Mouse (Mus musculus) neural tube, embryonic 15.5 days (tissue): ENCODE data around the gene Lst1. TPM values are rescaled to one million over a fixed set of nuclear protein-coding genes. Genes with fewer than 3 reads are reported as not detected.

Source experiments
- ATAC-seq: fragments of 200-750 bp; cut with Nextera tagmentation; 2 replicates; pipeline ENCODE4 v1.8.0; 2017; ENCODE audit warnings: mild to moderate bottlenecking, moderate TSS enrichment, moderate library complexity; ENCODE audit not compliant: low FRiP score
- H3K27ac ChIP-seq: fragments of 300-500 bp; sonication (generic); replicated peaks from 2 replicates; pipeline ENCODE4 v1.5.1; 2015; ENCODE audit warnings: mild to moderate bottlenecking, inconsistent platforms
- H3K27me3 ChIP-seq: fragments of 300-500 bp; sonication (generic); replicated peaks from 2 replicates; pipeline ENCODE4 v1.6.1; 2015; ENCODE audit warnings: inconsistent platforms
- H3K36me3 ChIP-seq: fragments of 300-500 bp; sonication (generic); 2 replicates; pipeline ENCODE4 v1.6.1; 2015; ENCODE audit warnings: inconsistent platforms
- H3K4me1 ChIP-seq: fragments of 300-500 bp; sonication (generic); 2 replicates; pipeline ENCODE4 v1.6.1; 2015; ENCODE audit warnings: inconsistent platforms
- H3K4me2 ChIP-seq: fragments of 300-500 bp; sonication (generic); 2 replicates; pipeline ENCODE4 v1.6.1; 2015; ENCODE audit warnings: inconsistent platforms, mild to moderate bottlenecking, moderate library complexity
- H3K4me3 ChIP-seq: fragments of 300-500 bp; sonication (generic); replicated peaks from 2 replicates; pipeline ENCODE4 v1.5.1; 2015; ENCODE audit warnings: mild to moderate bottlenecking, inconsistent platforms
- H3K9ac ChIP-seq: fragments of 300-500 bp; sonication (generic); replicated peaks from 2 replicates; pipeline ENCODE4 v1.6.1; 2015; ENCODE audit warnings: mild to moderate bottlenecking, inconsistent platforms
- H3K9me3 ChIP-seq: fragments of 300-500 bp; sonication (generic); replicated peaks from 2 replicates; pipeline ENCODE4 v1.6.1; 2016; ENCODE audit warnings: inconsistent platforms
- WGBS: fragments of 180-500 bp; shearing (Covaris S2); methylation state at CpG from one replicate; pipeline ENCODE4 v1.1.7; 2015; ENCODE audit warnings: mixed read lengths; 5-methylcytosine and 5-hydroxymethylcytosine counted together
- polyA plus RNA-seq: library from polyadenylated mRNA; unstranded; fragments of >200 nt; fragmentation: Nextera tagmentation; extraction: Ambion mirVana; gene quantifications from 2 replicates; pipeline ENCODE4 v1.2.1, GENCODE M21; 2015

The Lst1 gene
- polyA plus RNA-seq, 1 experiment from 2014 or later, result 8.3 TPM

DNA sequence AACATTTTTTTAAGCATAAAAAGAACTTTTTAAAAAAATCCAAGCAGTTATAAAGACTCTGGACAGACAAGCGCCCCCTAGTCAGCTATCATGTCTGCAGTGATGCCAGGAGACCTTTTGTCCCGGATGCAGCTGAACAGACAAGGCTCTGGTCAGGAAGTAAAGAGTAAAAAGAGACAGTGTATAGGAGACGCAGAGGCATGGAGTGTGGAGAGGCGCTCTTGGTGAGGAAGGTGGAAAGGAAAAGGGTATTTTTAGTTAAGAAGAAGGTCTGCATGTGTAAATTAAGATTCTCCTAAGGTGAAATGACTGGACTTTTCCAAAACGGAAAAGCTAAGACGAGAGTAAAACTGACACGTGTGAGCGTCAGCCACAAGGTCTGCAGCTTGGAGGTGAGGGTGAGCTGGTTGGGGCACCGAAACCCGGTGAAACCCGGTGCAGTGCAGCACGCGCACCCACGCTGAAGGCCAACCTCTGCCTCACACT is 38.4 kb upstream of the Lst1 start:
- 90% methylated on average over 14 of the region's 14 CpGs for WGBS
- H3K36me3 ChIP-seq, result peaks cover 49% of the 10 kb centered on the region
- H3K9ac ChIP-seq, result no peak overlapping the region
- H3K9me3 ChIP-seq, result no peaks in the 10 kb centered on the region
- no peak overlapping the region for H3K4me2 ChIP-seq
- no peaks in the 10 kb centered on the region for H3K27me3 ChIP-seq
- ATAC-seq, result no peak
- H3K27ac ChIP-seq, result no peak overlapping the region
- peaks cover under 1% of the 10 kb centered on the region for H3K4me1 ChIP-seq
- no peak overlapping the region for H3K4me3 ChIP-seq

DNA sequence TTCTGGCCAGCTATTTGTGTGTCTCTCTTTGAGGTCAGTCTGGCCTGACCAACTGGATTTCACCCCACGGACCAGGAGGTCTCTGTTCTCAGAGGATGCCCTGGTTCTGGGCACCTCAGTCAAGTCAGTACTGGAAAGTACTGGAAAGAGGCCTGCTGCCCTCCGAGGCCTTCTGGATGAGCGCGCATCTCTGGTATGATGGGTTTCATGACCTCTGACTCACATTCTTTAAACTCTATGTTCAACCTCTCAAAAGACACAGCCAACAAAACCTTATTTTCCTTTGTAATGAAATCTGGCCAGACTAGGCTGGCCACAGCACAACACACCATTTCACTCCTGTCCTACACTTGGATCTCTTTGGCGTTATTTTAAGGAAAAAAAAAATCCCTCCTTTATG is 37.2 kb upstream of the Lst1 start:
- Histone ChIP-seq H3K27ac (no peak overlapping the region), H3K4me2 (no peak overlapping the region), H3K4me1 (no peaks in the 10 kb centered on the region), H3K9me3 (no peaks in the 10 kb centered on the region), H3K27me3 (no peaks in the 10 kb centered on the region), H3K4me3 (no peak overlapping the region), H3K36me3 (peaks cover 46% of the 10 kb centered on the region), H3K9ac (no peak overlapping the region)
- WGBS, result 99% methylated on average over 5 of the region's 5 CpGs
- no peak for ATAC-seq

- Histone ChIP-seq H3K27ac (no peak overlapping the region), H3K4me2 (no peak overlapping the region), H3K27me3 (no peaks in the 10 kb centered on the region), H3K9ac (no peak overlapping the region), H3K36me3 (peaks cover 49% of the 10 kb centered on the region), H3K4me3 (no peak overlapping the region), H3K9me3 (no peaks in the 10 kb centered on the region), H3K4me1 (no peaks in the 10 kb centered on the region)
- WGBS, result 98% methylated on average over 4 of the region's 4 CpGs
- ATAC-seq, result no peak
Observed at GRCm38 (mm10) chr17:35224641-35225040, 36.4 kb upstream of the Lst1 start.

GRCm38 (mm10) chr17:35222299-35222698 is 34.1 kb upstream of the Lst1 start:
- Histone ChIP-seq H3K36me3 (peaks cover 29% of the 10 kb centered on the region), H3K4me2 (no peak overlapping the region), H3K9me3 (no peaks in the 10 kb centered on the region), H3K4me3 (no peak overlapping the region), H3K27me3 (no peaks in the 10 kb centered on the region), H3K9ac (no peak overlapping the region), H3K4me1 (no peaks in the 10 kb centered on the region), H3K27ac (no peak overlapping the region)
- no peak for ATAC-seq
- WGBS, result 74% methylated on average over 6 of the region's 6 CpGs

GRCm38 (mm10) chr17:35220156-35220952 is 32.1 kb upstream of the Lst1 start, which contains the start of gene Gm16181:
Gene Gm16181, plus strand, starts transcription at chr17:35220834.
- Histone ChIP-seq H3K4me2 (no peak within 1 kb of the TSS), H3K27ac (no peak within 1 kb of the TSS), H3K4me1 (no peaks in the 10 kb centered on the region), H3K27me3 (no peaks in the 10 kb centered on the region), H3K9ac (no peak within 1 kb of the TSS), H3K9me3 (no peaks in the 10 kb centered on the region), H3K4me3 (no peak within 1 kb of the TSS), H3K36me3 (peaks cover 23% of the 10 kb centered on the region)
- ATAC-seq, result no peak
- WGBS, result 85% methylated on average over 28 of the region's 28 CpGs

GRCm38 (mm10) chr17:35219601-35220041 is 31.4 kb upstream of the Lst1 start:
- no peak overlapping the region for H3K27ac ChIP-seq
- no peak overlapping the region for H3K4me2 ChIP-seq
- no peaks in the 10 kb centered on the region for H3K4me1 ChIP-seq
- no peaks in the 10 kb centered on the region for H3K27me3 ChIP-seq
- H3K9me3 ChIP-seq, result no peaks in the 10 kb centered on the region
- no peak overlapping the region for H3K9ac ChIP-seq
- no peak for ATAC-seq
- peaks cover 17% of the 10 kb centered on the region for H3K36me3 ChIP-seq
- 91% methylated on average over 6 of the region's 6 CpGs for WGBS
- H3K4me3 ChIP-seq, result no peak overlapping the region

- Histone ChIP-seq H3K9me3 (no peaks in the 10 kb centered on the region), H3K4me3 (no peak overlapping the region), H3K36me3 (peaks cover 17% of the 10 kb centered on the region), H3K27me3 (no peaks in the 10 kb centered on the region), H3K9ac (no peak overlapping the region), H3K4me2 (no peak overlapping the region), H3K27ac (no peak overlapping the region), H3K4me1 (no peaks in the 10 kb centered on the region)
- 85% methylated on average over 18 of the region's 18 CpGs for WGBS
- ATAC-seq, result no peak
Observed at GRCm38 (mm10) chr17:35218516-35219193, 30.4 kb upstream of the Lst1 start.

DNA sequence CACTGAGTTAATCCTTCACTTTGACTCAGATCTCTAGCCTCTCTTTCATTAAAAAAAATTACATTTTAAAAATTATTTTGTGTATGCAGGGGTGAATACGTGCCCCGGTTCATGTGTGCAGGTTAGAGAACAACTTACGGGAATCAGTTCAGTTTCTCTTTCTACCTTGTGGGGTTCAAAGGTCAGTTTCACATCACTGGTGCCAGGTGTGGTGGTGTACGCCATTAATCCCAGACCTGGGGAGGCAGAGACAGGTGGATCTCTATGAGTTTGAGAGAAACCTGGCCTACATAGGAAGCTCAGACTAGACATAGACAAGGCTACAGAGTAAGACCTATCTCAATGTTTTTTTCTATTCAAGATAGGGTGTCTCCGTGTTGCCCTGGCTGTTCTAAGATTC is 24.8 kb upstream of the Lst1 start:
- 93% methylated on average over 5 of the region's 5 CpGs for WGBS
- H3K27ac ChIP-seq, result no peak overlapping the region
- no peak for ATAC-seq

GRCm38 (mm10) chr17:35210593-35210992 is 22.4 kb upstream of the Lst1 start:
- H3K4me3 ChIP-seq, result no peak overlapping the region
- 74% methylated on average over 3 of the region's 3 CpGs for WGBS
- H3K27me3 ChIP-seq, result no peaks in the 10 kb centered on the region
- no peak overlapping the region for H3K9ac ChIP-seq
- no peaks in the 10 kb centered on the region for H3K36me3 ChIP-seq
- H3K4me2 ChIP-seq, result no peak overlapping the region
- H3K9me3 ChIP-seq, result no peaks in the 10 kb centered on the region
- ATAC-seq, result no peak
- H3K4me1 ChIP-seq, result no peaks in the 10 kb centered on the region
- H3K27ac ChIP-seq, result no peak overlapping the region

More for the DNA sequence above, 24.8 kb upstream of the Lst1 start:
- Histone ChIP-seq H3K4me2 (no peak overlapping the region), H3K27me3 (no peaks in the 10 kb centered on the region), H3K9me3 (no peaks in the 10 kb centered on the region), H3K9ac (no peak overlapping the region), H3K4me3 (no peak overlapping the region), H3K4me1 (no peaks in the 10 kb centered on the region), H3K36me3 (no peaks in the 10 kb centered on the region)

DNA sequence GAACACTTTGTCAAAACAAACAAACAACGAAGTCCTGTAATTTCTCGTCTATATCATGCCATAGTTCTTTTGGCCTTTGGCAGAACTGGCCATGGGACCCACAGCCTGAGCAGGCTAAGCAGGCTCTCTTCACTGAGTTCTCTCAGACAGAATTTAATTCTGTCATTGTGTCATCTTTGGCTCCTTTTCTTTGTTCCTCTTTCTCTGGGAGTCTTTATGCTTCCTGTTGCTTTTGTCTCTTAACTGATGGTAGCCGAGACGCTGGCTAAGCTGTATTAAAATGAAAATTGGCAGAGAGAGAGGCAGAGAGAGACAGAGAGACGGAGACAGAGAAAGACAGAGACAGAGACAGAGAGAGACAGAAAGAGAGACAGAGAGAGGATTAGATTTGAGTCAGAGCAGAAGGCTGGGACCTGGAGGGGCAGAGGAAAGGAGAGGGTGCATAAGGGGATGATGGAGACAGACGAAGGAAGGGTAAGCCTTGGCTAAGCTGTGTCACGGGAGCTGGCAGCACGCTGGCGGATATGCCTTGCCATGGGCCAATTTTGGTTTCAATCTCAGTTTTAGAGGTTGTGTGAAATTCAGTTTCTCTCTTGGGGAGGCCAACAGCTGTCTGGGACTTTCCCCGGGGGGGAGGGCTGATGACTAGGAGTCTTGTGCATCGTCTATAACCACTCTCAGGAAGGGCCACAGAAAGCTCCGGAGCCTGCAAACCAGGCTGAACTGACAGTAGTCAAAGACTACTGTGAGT is 21.7 kb upstream of the Lst1 start:
- H3K9me3 ChIP-seq, result no peaks in the 10 kb centered on the region
- no peak overlapping the region for H3K9ac ChIP-seq
- H3K36me3 ChIP-seq, result no peaks in the 10 kb centered on the region
- WGBS, result 76% methylated on average over 12 of the region's 12 CpGs
- no peak for ATAC-seq
- 0 out of 2 replicates have a peak, but pooled peaks cover 5% of the 10 kb centered on the region for H3K27me3 ChIP-seq
- H3K4me1 ChIP-seq, result no peaks in the 10 kb centered on the region
- no peak overlapping the region for H3K4me2 ChIP-seq
- H3K4me3 ChIP-seq, result no peak overlapping the region
- no peak overlapping the region for H3K27ac ChIP-seq

GRCm38 (mm10) chr17:35205380-35205769 is 17.1 kb upstream of the Lst1 start:
- H3K4me1 ChIP-seq, result no peaks in the 10 kb centered on the region
- 56% methylated on average over 10 of the region's 10 CpGs for WGBS
- no peaks in the 10 kb centered on the region for H3K36me3 ChIP-seq
- peaks cover 24% of the 10 kb centered on the region for H3K27me3 ChIP-seq
- H3K4me2 ChIP-seq, result no peak overlapping the region
- no peak overlapping the region for H3K27ac ChIP-seq
- no peaks in the 10 kb centered on the region for H3K9me3 ChIP-seq
- no peak overlapping the region for H3K9ac ChIP-seq
- no peak for ATAC-seq
- no peak overlapping the region for H3K4me3 ChIP-seq
